Mouse (Mus musculus) hindbrain, embryonic 10.5 days (tissue): ENCODE results near the gene Olfr695. TPM values are rescaled to one million over a fixed set of nuclear protein-coding genes. Genes with fewer than 3 reads are reported as not detected.

ENCODE experiments used
- DNase-seq: peaks from one replicate; pipeline ENCODE4 v3.0.0-alpha.2; 2017; ENCODE audit warnings: low spot score
- H3K27ac ChIP-seq: fragments of 300-500 bp; sonication (generic); 2 replicates; pipeline ENCODE4 v1.5.1; 2016; ENCODE audit warnings: mild to moderate bottlenecking, moderate library complexity
- H3K27me3 ChIP-seq: fragments of 300-500 bp; sonication (generic); 2 replicates; pipeline ENCODE4 v1.6.1; 2016; ENCODE audit warnings: mild to moderate bottlenecking; ENCODE audit not compliant: poor library complexity, insufficient read depth, severe bottlenecking
- H3K36me3 ChIP-seq: fragments of 300-500 bp; sonication (generic); 2 replicates; pipeline ENCODE4 v1.6.1; 2016; ENCODE audit warnings: mild to moderate bottlenecking, moderate library complexity
- H3K4me1 ChIP-seq: fragments of 300-500 bp; sonication (generic); replicated peaks from 2 replicates; pipeline ENCODE4 v1.6.1; 2016; ENCODE audit warnings: mild to moderate bottlenecking
- H3K4me3 ChIP-seq: fragments of 300-500 bp; sonication (generic); 2 replicates; pipeline ENCODE4 v1.5.1; 2016; ENCODE audit warnings: mild to moderate bottlenecking, moderate library complexity
- H3K9me3 ChIP-seq: fragments of 300-500 bp; sonication (generic); 2 replicates; pipeline ENCODE4 v1.6.1; 2016; ENCODE audit warnings: mild to moderate bottlenecking, moderate library complexity
- WGBS: fragments of 180-500 bp; shearing (Covaris S2); methylation state at CpG from one replicate; pipeline ENCODE4 v1.1.7; 2016; 5-methylcytosine and 5-hydroxymethylcytosine counted together
- polyA plus RNA-seq: library from polyadenylated mRNA; unstranded; fragments of >200 nt; fragmentation: Nextera tagmentation; extraction: Ambion mirVana; gene quantifications from 2 replicates; pipeline ENCODE4 v1.2.1, GENCODE M21; 2016

Gene Olfr695
- polyA plus RNA-seq, 1 experiment from 2014 or later: not detected

- H3K27me3 ChIP-seq: no peaks in the 10 kb centered on the region
- H3K4me1 ChIP-seq: no peaks in the 10 kb centered on the region
- no peak overlapping the region for H3K4me3 ChIP-seq
- 86% methylated on average over 2 of the region's 2 CpGs for WGBS
- H3K36me3 ChIP-seq: no peaks in the 10 kb centered on the region
- DNase-seq: no peak
- H3K9me3 ChIP-seq: no peaks in the 10 kb centered on the region
- no peak overlapping the region for H3K27ac ChIP-seq
These were observed 30.8 kb downstream of the Olfr695 start for GRCm38 (mm10) chr7:106685382-106685781.

GRCm38 (mm10) chr7:106680484-106680883 is 35.7 kb downstream of the Olfr695 start, which contains the start of gene Olfr693:
TSS of gene Olfr693 (minus strand) at chr7:106680584.
- Histone ChIP-seq H3K27me3 (no peaks in the 10 kb centered on the region), H3K4me3 (no peak within 1 kb of the TSS)
- no peak for DNase-seq

More at GRCm38 (mm10) chr7:106680484-106680883, 35.7 kb downstream of the Olfr695 start, which contains the start of gene Olfr693:
- H3K4me1 ChIP-seq: no peaks in the 10 kb centered on the region
- no peak within 1 kb of the TSS for H3K27ac ChIP-seq
- H3K9me3 ChIP-seq: no peaks in the 10 kb centered on the region; the same call in 1 of the 2 replicates
- no peaks in the 10 kb centered on the region for H3K36me3 ChIP-seq

Other genes with a start within 250 kb of the Olfr695 start
- gene Olfr693, start 35.8 kb downstream of the Olfr695 start, polyA plus RNA-seq: not detected in 2 replicates
- not detected in 2 replicates for gene Olfr694, start 24.6 kb downstream of the Olfr695 start, polyA plus RNA-seq
- not detected in 2 replicates for gene Olfr697, start 26.0 kb upstream of the Olfr695 start, polyA plus RNA-seq
- gene Olfr698, start 39.0 kb upstream of the Olfr695 start, polyA plus RNA-seq: not detected in 2 replicates
- not detected in 2 replicates for gene Olfr699, start 76.8 kb upstream of the Olfr695 start, polyA plus RNA-seq
- gene Olfr700, start 92.4 kb upstream of the Olfr695 start, polyA plus RNA-seq: not detected in 2 replicates
- not detected in 2 replicates for gene Olfr701, start 97.7 kb upstream of the Olfr695 start, polyA plus RNA-seq
- gene Olfr702, start 117.5 kb upstream of the Olfr695 start, polyA plus RNA-seq: not detected in 2 replicates
- not detected in 2 replicates for gene Olfr703, start 127.0 kb upstream of the Olfr695 start, polyA plus RNA-seq
- not detected in 2 replicates for gene Olfr704, start 146.8 kb upstream of the Olfr695 start, polyA plus RNA-seq
- gene Olfr705, start 160.5 kb upstream of the Olfr695 start, polyA plus RNA-seq: not detected in 2 replicates
- not detected in 2 replicates for gene Olfr706, start 171.8 kb upstream of the Olfr695 start, polyA plus RNA-seq
- gene Olfr707, start 184.8 kb upstream of the Olfr695 start, polyA plus RNA-seq: not detected in 2 replicates
- gene Olfr1532-ps1, start 191.6 kb upstream of the Olfr695 start, polyA plus RNA-seq: not detected in 2 replicates
- gene Olfr709-ps1, start 215.8 kb upstream of the Olfr695 start, polyA plus RNA-seq: not detected in 2 replicates
- gene Olfr710, start 231.9 kb upstream of the Olfr695 start, polyA plus RNA-seq: not detected in 2 replicates
- gene Olfr6, start 247.5 kb upstream of the Olfr695 start, polyA plus RNA-seq: not detected in 2 replicates